Mouse (Mus musculus) spleen, embryonic (tissue): ENCODE measurements around the gene Rdh14.

Experiments
- CTCF ChIA-PET: fragments of 350-600 bp; sonication (Branson Sonifier 250); formaldehyde crosslinking; loops from one replicate; lab custom pipeline; 2022; lab: Charles Lee

The Rdh14 gene

GRCm38 (mm10) chr12:10390671-10391441 is at the start of gene Rdh14:
TSS of gene Rdh14 (plus strand) at chr12:10390772.
- CTCF ChIA-PET: no interaction called here

- CTCF ChIA-PET: no interaction called here
Measured at GRCm38 (mm10) chr12:10350706-10351105, 39.9 kb upstream of the Rdh14 start.

GRCm38 (mm10) chr12:10357756-10358155 is 32.8 kb upstream of the Rdh14 start:
- CTCF ChIA-PET: no interaction called here

GRCm38 (mm10) chr12:10369673-10370072 is 20.9 kb upstream of the Rdh14 start, which contains the start of gene Nt5c1b:
TSS of gene Nt5c1b (plus strand) at chr12:10369973.
- CTCF ChIA-PET: no interaction called here

GRCm38 (mm10) chr12:10400788-10401187 is 10.2 kb downstream of the Rdh14 start:
- CTCF ChIA-PET: no interaction called here

GRCm38 (mm10) chr12:10402421-10403115 is 12.0 kb downstream of the Rdh14 start:
- CTCF ChIA-PET: no interaction called here

GRCm38 (mm10) chr12:10410511-10411179 is 20.1 kb downstream of the Rdh14 start:
- CTCF ChIA-PET: no interaction called here

- CTCF ChIA-PET: no interaction called here
Measured at GRCm38 (mm10) chr12:10411453-10411852, 20.9 kb downstream of the Rdh14 start.

GRCm38 (mm10) chr12:10422347-10422746 is 31.8 kb downstream of the Rdh14 start:
- CTCF ChIA-PET: no interaction called here

GRCm38 (mm10) chr12:10425982-10426863 is 35.7 kb downstream of the Rdh14 start:
- CTCF ChIA-PET: no interaction called here

GRCm38 (mm10) chr12:10430999-10431398 is 40.4 kb downstream of the Rdh14 start:
- CTCF ChIA-PET: no interaction called here

GRCm38 (mm10) chr12:10438054-10439001 is 47.8 kb downstream of the Rdh14 start:
- CTCF ChIA-PET: interaction anchor here (0.6 to 2.3 kb wide), 2 partner anchors 868 to 1384 kb away, joined by 3 to 6 read pairs; partner anchors contain the start of gene Osr1

GRCm38 (mm10) chr12:10439483-10440235 is 49.1 kb downstream of the Rdh14 start:
- CTCF ChIA-PET: no interaction called here
